Mouse (Mus musculus) myocyte (in vitro differentiated cells): ENCODE data around the gene Svs2.

ENCODE experiments used
- CEBPB ChIP-seq: IDR thresholded peaks from 2 replicates; pipeline ENCODE4 v1.6.1; 2011; ENCODE audit warnings: mild to moderate bottlenecking, moderate library complexity; ENCODE audit not compliant: poor library complexity, insufficient read depth, severe bottlenecking
- POLR2A ChIP-seq: IDR thresholded peaks from one replicate; pipeline ENCODE4 v1.6.1; 2011; ENCODE audit warnings: low read depth, mild to moderate bottlenecking, control low read depth, moderate library complexity; ENCODE audit not compliant: insufficient read length

DNA sequence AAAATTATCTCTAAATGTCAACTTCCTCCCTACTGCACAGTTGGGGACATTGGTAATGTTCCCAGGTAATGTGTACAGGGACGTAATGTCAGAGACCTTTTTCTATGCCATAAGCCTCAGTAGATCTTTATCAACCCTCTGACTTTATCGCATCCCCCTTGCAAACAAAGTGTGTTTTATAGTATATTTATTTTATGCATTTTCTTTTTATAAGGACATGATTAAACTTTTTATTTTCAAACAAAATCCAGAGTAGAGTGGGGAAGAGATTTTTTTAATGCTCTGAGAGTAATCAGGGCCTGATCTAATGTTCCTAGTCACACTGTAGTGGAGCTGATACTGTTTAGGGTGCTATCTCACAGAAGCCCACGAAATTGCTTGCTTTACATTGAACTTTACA is at the start of gene Svs2:
- TF ChIP-seq CEBPB, result no peak
- no peak for TF ChIP-seq POLR2A
